Mouse (Mus musculus): ENCODE data around the gene Uvrag.

DNA sequence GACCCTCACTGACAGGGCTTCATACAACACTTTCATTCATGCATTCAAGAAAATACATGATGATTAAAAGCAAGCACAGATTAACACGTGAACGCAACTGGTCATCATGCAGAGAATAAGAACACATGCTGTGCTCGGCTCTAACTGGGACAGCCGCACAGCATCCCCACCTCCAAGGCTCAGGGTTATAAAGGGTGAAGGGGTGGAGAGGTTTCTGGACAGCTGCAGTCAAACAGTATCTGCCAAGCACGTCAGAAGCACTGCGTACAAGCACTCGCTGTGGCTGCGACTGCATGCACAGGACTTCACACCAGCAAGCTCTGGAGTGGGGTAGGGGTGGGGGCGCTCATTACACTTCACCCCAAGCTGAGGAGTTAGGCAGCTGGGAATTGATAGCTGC is 40.9 kb downstream of the Uvrag start:
- TF ChIP-seq CTCF (IDR thresholded peaks at IDR 0.05; ENCODE audit: borderline replicate concordance, control insufficient read depth, extremely low read depth, insufficient read depth, low read length, poor library complexity) (no peak), POLR2A (IDR thresholded peaks at IDR 0.05; ENCODE audit: control insufficient read depth, extremely low read depth, insufficient read depth, low read length, poor library complexity) (no peak)

Data from thymus, adult 2 months (tissue).